Mouse (Mus musculus) forebrain, embryonic 11.5 days (tissue): ENCODE data around the gene Arhgap28. TPM values are rescaled to one million over a fixed set of nuclear protein-coding genes. Genes with fewer than 3 reads are reported as not detected.

Experiments used
- ATAC-seq: fragments of 200-750 bp; cut with Nextera tagmentation; replicated peaks from 2 replicates; pipeline ENCODE4 v1.8.0; 2017; ENCODE audit warnings: moderate TSS enrichment; ENCODE audit not compliant: low FRiP score
- DNase-seq: peaks from one replicate; pipeline ENCODE4 v3.0.0-alpha.2; 2017; ENCODE audit warnings: low spot score
- H3K27ac ChIP-seq: fragments of 300-500 bp; sonication (generic); 2 replicates; pipeline ENCODE4 v1.5.1; 2014; ENCODE audit warnings: low read depth, low read length
- H3K27me3 ChIP-seq: fragments of 300-500 bp; sonication (generic); 2 replicates; pipeline ENCODE4 v1.6.1; 2014; ENCODE audit warnings: mild to moderate bottlenecking, low read length, mixed read lengths; ENCODE audit not compliant: control insufficient read depth, insufficient read depth
- H3K36me3 ChIP-seq: fragments of 300-500 bp; sonication (generic); 2 replicates; pipeline ENCODE4 v1.6.1; 2014; ENCODE audit warnings: mild to moderate bottlenecking, low read length, moderate library complexity, mixed read lengths; ENCODE audit not compliant: control insufficient read depth, insufficient read depth
- H3K4me1 ChIP-seq: fragments of 300-500 bp; sonication (generic); replicated peaks from 2 replicates; pipeline ENCODE4 v1.6.1; 2014; ENCODE audit warnings: low read length, mixed read lengths; ENCODE audit not compliant: control insufficient read depth, insufficient read depth
- H3K4me2 ChIP-seq: fragments of 300-500 bp; sonication (generic); 2 replicates; pipeline ENCODE4 v1.6.1; 2014; ENCODE audit warnings: low read depth, mild to moderate bottlenecking, low read length, moderate library complexity, mixed read lengths; ENCODE audit not compliant: severe bottlenecking
- H3K4me3 ChIP-seq: fragments of 300-500 bp; sonication (generic); 2 replicates; pipeline ENCODE4 v1.5.1; 2014; ENCODE audit warnings: low read depth, low read length
- H3K9ac ChIP-seq: fragments of 300-500 bp; sonication (generic); 2 replicates; pipeline ENCODE4 v1.6.1; 2014; ENCODE audit warnings: low read length
- H3K9me3 ChIP-seq: fragments of 300-500 bp; sonication (generic); 2 replicates; pipeline ENCODE4 v1.6.1; 2016; ENCODE audit warnings: low read length, mixed read lengths; ENCODE audit not compliant: control insufficient read depth
- WGBS: fragments of 180-500 bp; shearing (Covaris S2); extraction: QIAGEN DNeasy Blood & Tissue Kit; methylation state at CpG from one replicate; pipeline ENCODE4 v1.1.7; 2014; 5-methylcytosine and 5-hydroxymethylcytosine counted together
- polyA plus RNA-seq: library from polyadenylated mRNA; unstranded; fragments of >200 nt; fragmentation: Nextera tagmentation; extraction: Ambion mirVana; gene quantifications from 2 replicates; pipeline ENCODE4 v1.2.1, GENCODE M21; 2014

Arhgap28 gene
- polyA plus RNA-seq, 1 experiment from 2014 or later: 21.9 TPM

- Histone ChIP-seq H3K36me3 (no peaks in the 10 kb centered on the region), H3K9me3 (no peaks in the 10 kb centered on the region), H3K4me1 (no peaks in the 10 kb centered on the region), H3K4me3 (no peak overlapping the region), H3K9ac (no peak overlapping the region), H3K27me3 (no peaks in the 10 kb centered on the region), H3K27ac (no peak overlapping the region), H3K4me2 (no peak overlapping the region)
- 15% methylated on average over 14 of the region's 14 CpGs for WGBS
- DNase-seq (no peak), ATAC-seq (peak; percentile 39)
Observed at GRCm38 (mm10) chr17:67996097-67996768, 7.7 kb downstream of the Arhgap28 start.

GRCm38 (mm10) chr17:67995277-67995819 is 8.6 kb downstream of the Arhgap28 start:
- Histone ChIP-seq H3K27me3 (no peaks in the 10 kb centered on the region), H3K4me1 (no peaks in the 10 kb centered on the region), H3K27ac (no peak overlapping the region), H3K4me3 (no peak overlapping the region), H3K36me3 (no peaks in the 10 kb centered on the region), H3K4me2 (no peak overlapping the region), H3K9ac (no peak overlapping the region), H3K9me3 (no peaks in the 10 kb centered on the region)
- DNase-seq (no peak), ATAC-seq (no peak)
- WGBS: 87% methylated on average over 2 of the region's 2 CpGs

- H3K36me3 ChIP-seq: no peaks in the 10 kb centered on the region
- no peak overlapping the region for H3K27ac ChIP-seq
- 82% methylated on average over 7 of the region's 7 CpGs for WGBS
- no peaks in the 10 kb centered on the region for H3K4me1 ChIP-seq
- no peaks in the 10 kb centered on the region for H3K9me3 ChIP-seq
- H3K27me3 ChIP-seq: no peaks in the 10 kb centered on the region
- no peak for ATAC-seq
- DNase-seq: no peak
- no peak overlapping the region for H3K4me3 ChIP-seq
- no peak overlapping the region for H3K4me2 ChIP-seq
- H3K9ac ChIP-seq: no peak overlapping the region
Observed at GRCm38 (mm10) chr17:67994861-67995260, 9.1 kb downstream of the Arhgap28 start.

GRCm38 (mm10) chr17:67993371-67994045 is 10.4 kb downstream of the Arhgap28 start:
- DNase-seq (no peak), ATAC-seq (no peak)
- 89% methylated on average over 2 of the region's 2 CpGs for WGBS
- no peak overlapping the region for H3K4me3 ChIP-seq
- no peaks in the 10 kb centered on the region for H3K9me3 ChIP-seq
- no peak overlapping the region for H3K27ac ChIP-seq
- H3K9ac ChIP-seq: no peak overlapping the region
- H3K4me2 ChIP-seq: no peak overlapping the region
- H3K4me1 ChIP-seq: no peaks in the 10 kb centered on the region
- no peaks in the 10 kb centered on the region for H3K36me3 ChIP-seq
- no peaks in the 10 kb centered on the region for H3K27me3 ChIP-seq

GRCm38 (mm10) chr17:67989716-67990115 is 14.2 kb downstream of the Arhgap28 start:
- no peak for DNase-seq
- 66% methylated on average over 5 of the region's 5 CpGs for WGBS
- H3K4me2 ChIP-seq: no peak overlapping the region

GRCm38 (mm10) chr17:67988920-67989621 is 14.8 kb downstream of the Arhgap28 start:
- Histone ChIP-seq H3K9me3 (no peaks in the 10 kb centered on the region; the same call in 1 of the 2 replicates), H3K4me1 (no peaks in the 10 kb centered on the region), H3K27me3 (no peaks in the 10 kb centered on the region), H3K27ac (no peak overlapping the region), H3K4me3 (no peak overlapping the region), H3K9ac (peak overlapping the region; percentile 16; the same call in 1 of the 2 replicates), H3K4me2 (no peak overlapping the region), H3K36me3 (no peaks in the 10 kb centered on the region)
- WGBS: 62% methylated on average over 15 of the region's 15 CpGs
- DNase-seq (peak; percentile 58), ATAC-seq (no peak)

More at GRCm38 (mm10) chr17:67989716-67990115, 14.2 kb downstream of the Arhgap28 start:
- Histone ChIP-seq H3K36me3 (no peaks in the 10 kb centered on the region), H3K27me3 (no peaks in the 10 kb centered on the region), H3K4me1 (no peaks in the 10 kb centered on the region), H3K4me3 (no peak overlapping the region), H3K27ac (no peak overlapping the region), H3K9ac (no peak overlapping the region), H3K9me3 (no peaks in the 10 kb centered on the region; the same call in 1 of the 2 replicates)
- no peak for ATAC-seq

- Histone ChIP-seq H3K4me3 (no peak overlapping the region), H3K4me1 (no peaks in the 10 kb centered on the region), H3K4me2 (no peak overlapping the region), H3K9me3 (no peaks in the 10 kb centered on the region; the same call in 1 of the 2 replicates), H3K36me3 (no peaks in the 10 kb centered on the region), H3K27ac (no peak overlapping the region), H3K9ac (no peak overlapping the region), H3K27me3 (no peaks in the 10 kb centered on the region)
- WGBS: 48% methylated on average over 4 of the region's 4 CpGs
- no peak for ATAC-seq
- no peak for DNase-seq
Observed at GRCm38 (mm10) chr17:67985532-67985931, 18.4 kb downstream of the Arhgap28 start.

GRCm38 (mm10) chr17:67980573-67980972 is 23.3 kb downstream of the Arhgap28 start:
- DNase-seq: no peak
- Histone ChIP-seq H3K36me3 (no peaks in the 10 kb centered on the region), H3K27me3 (no peaks in the 10 kb centered on the region), H3K27ac (no peak overlapping the region), H3K4me2 (no peak overlapping the region), H3K9ac (no peak overlapping the region), H3K9me3 (no peaks in the 10 kb centered on the region), H3K4me3 (no peak overlapping the region), H3K4me1 (no peaks in the 10 kb centered on the region; the same call in 1 of the 2 replicates)
- WGBS: 81% methylated on average over 3 of the region's 3 CpGs
- no peak for ATAC-seq
